Mouse (Mus musculus) right cerebral cortex, adult 2 months (tissue): ENCODE data around the gene Pde4b.
A peak's percentile ranks its signal among the peaks of the same experiment; 100 is the strongest.
"Not testable (repeated sequence)": the region's sequence is repeated elsewhere in the genome, so short reads cannot be mapped to it uniquely, and the experiment has no call there.

Source experiments
- DNase-seq, 2 experiments: peaks; one replicate each; pipeline ENCODE4 v3.0.0; 2021 to 2022; ENCODE audit warnings: low spot score in 2 of 2

Pde4b gene

GRCm38 (mm10) chr4:102478104-102478503, 390.8 kb downstream of the Pde4b start:
- no peak for DNase-seq

GRCm38 (mm10) chr4:102478860-102479259, 391.5 kb downstream of the Pde4b start:
- DNase-seq: no peak

- DNase-seq: peak; percentile 69 to 78
These were observed 393.6 kb downstream of the Pde4b start for GRCm38 (mm10) chr4:102480830-102481484.

GRCm38 (mm10) chr4:102483354-102484018, 396.1 kb downstream of the Pde4b start:
- peak; percentile 25 to 46 for DNase-seq

- DNase-seq: no peak
These were observed 397.4 kb downstream of the Pde4b start for GRCm38 (mm10) chr4:102484738-102485137.

- no peak for DNase-seq
These were observed 399.0 kb downstream of the Pde4b start for GRCm38 (mm10) chr4:102486134-102486920.

GRCm38 (mm10) chr4:102486921-102487240, 399.5 kb downstream of the Pde4b start:
- DNase-seq: no peak

GRCm38 (mm10) chr4:102488000-102488399, 400.7 kb downstream of the Pde4b start:
- DNase-seq: no peak

- no peak for DNase-seq
These were observed 404.3 kb downstream of the Pde4b start for GRCm38 (mm10) chr4:102491468-102492123.

- DNase-seq: no peak
These were observed 405.6 kb downstream of the Pde4b start for GRCm38 (mm10) chr4:102492911-102493310.

GRCm38 (mm10) chr4:102493342-102494128, 406.2 kb downstream of the Pde4b start:
- DNase-seq: no peak

GRCm38 (mm10) chr4:102494203-102494602, 406.9 kb downstream of the Pde4b start:
- DNase-seq: not testable (repeated sequence)

- DNase-seq: no peak
These were observed 407.7 kb downstream of the Pde4b start for GRCm38 (mm10) chr4:102495001-102495400.

- DNase-seq: no peak
These were observed 408.1 kb downstream of the Pde4b start for GRCm38 (mm10) chr4:102495474-102495873.

GRCm38 (mm10) chr4:102496269-102497177, 409.2 kb downstream of the Pde4b start:
- no peak for DNase-seq

- no peak for DNase-seq
These were observed 409.9 kb downstream of the Pde4b start for GRCm38 (mm10) chr4:102497221-102497620.

- DNase-seq: no peak
These were observed 411.0 kb downstream of the Pde4b start for GRCm38 (mm10) chr4:102498169-102498919.

- no peak for DNase-seq
These were observed 411.6 kb downstream of the Pde4b start for GRCm38 (mm10) chr4:102498920-102499316.

- no peak for DNase-seq
These were observed 418.4 kb downstream of the Pde4b start for GRCm38 (mm10) chr4:102505714-102506113.
